Mouse (Mus musculus) sigmoid colon, adult 10 weeks (tissue): ENCODE results near the gene Igsf3. TPM values are rescaled to one million over a fixed set of nuclear protein-coding genes. Genes with fewer than 3 reads are reported as not detected.

Experiments
- polyA plus RNA-seq: library from polyadenylated mRNA; stranded (reverse); fragments of 350-450 nt; fragmentation: Illumina TruSeq; extraction: RNeasy Lipid Tissue Mini Kit (QIAGEN cat#74804); gene quantifications from one replicate; pipeline ENCODE4 v1.2.3, GENCODE M21; 2014; ENCODE audit warnings: low read depth, low replicate concordance

The Igsf3 gene
- polyA plus RNA-seq: 7.0 TPM

DNA sequence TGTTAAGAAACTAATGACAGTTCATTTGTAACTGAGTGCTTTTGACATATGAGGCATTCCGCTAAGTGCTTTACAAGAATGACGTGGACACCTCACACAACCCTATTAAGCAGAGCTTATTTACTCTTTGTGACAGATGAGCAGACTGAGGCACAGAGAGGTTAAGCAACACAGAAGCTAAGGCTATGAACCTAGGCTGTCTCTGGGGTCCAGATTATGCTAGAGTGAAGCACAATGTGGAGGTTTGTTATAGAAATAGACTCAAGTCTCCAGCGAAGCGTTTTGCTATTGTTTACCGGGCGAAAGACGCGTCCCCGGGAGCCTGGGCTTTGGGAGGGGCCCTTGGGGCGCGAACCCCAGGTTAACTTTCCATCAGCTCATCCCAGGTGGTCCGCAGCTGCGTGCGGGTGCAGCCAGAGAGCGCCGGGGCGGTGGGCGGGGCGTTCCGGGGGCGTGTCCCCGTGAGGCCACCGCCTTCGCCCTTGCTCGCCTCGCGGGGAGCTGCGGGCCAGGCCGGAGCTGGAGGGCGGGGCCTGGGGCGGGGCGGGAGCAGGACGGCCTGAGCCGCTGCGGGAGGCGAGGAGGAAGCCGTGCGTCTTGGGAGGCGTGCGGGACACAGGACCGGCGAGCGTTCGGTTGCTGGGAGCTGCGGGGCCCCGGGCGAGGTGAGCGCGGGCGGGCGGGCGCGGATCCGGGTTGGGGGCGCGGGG lies at the start of gene Igsf3:
Gene Igsf3, plus strand, starts transcription at position 546 of the 710 bp plus-strand sequence.

Other genes starting within 250 kb of the Igsf3 start
- 4.8 TPM for gene Cd2, start 89.1 kb upstream of the Igsf3 start, polyA plus RNA-seq
- gene Atp1a1, start 227.6 kb downstream of the Igsf3 start, polyA plus RNA-seq: 310 TPM